ENCODE assay signal across 12 mouse cellular contexts in the genomic region with DNA sequence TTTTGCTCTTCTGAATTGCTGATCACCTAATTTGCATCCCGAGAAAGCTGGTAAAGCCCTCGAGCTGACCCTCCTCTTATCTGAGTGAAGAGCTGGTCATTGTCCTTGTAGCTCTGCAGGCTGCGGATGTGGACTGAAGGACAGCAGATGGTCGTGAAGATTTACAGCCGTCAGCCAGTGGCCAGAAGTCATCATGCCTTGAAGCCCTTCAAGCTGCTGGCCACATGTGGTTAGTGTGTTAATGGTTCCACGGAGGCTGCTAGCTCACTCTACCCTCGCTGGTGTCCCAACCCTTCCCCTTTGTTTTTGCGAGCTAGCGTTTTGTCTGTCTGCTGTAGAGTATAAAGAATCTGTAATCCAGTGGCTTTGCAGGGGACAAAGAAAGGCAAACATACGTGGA.
DNase-seq lines count a peak whose midpoint lies in the region; ATAC-seq and TF ChIP-seq lines count a peak whose summit lies in the region.
"Had no signal": no experiment of that assay in that cellular context is flagged by ENCODE, and none has a peak within 500 bp of the region (broad histone marks: within the 10 kb centered on the region; RNA-seq: fewer than 3 reads in every experiment).

No protein-coding gene starts in this region.

- TF ChIP-seq CTCF in cerebellum, adult 2 months (IDR thresholded peaks at IDR 0.05; ENCODE audit: borderline replicate concordance, insufficient read depth, low read depth, low read length) = no peak

- no peak overlapping the region for H3K4me3 ChIP-seq in cerebellum, adult 2 months (replicated peaks; ENCODE audit: insufficient read depth, low read depth, low read length)
- no peak overlapping the region for H3K4me3 ChIP-seq in hindbrain, embryonic 13.5 days
- H3K4me3 ChIP-seq in midbrain, embryonic 15.5 days = no peak overlapping the region
- H3K4me3 ChIP-seq: heart, embryonic 15.5 days; liver, embryonic 15.5 days; stomach, embryonic 15.5 days had no signal

- peaks cover 12% of the 10 kb centered on the region for H3K36me3 ChIP-seq in hindbrain, embryonic 13.5 days
- H3K36me3 ChIP-seq in midbrain, embryonic 15.5 days (replicated peaks) = no peaks in the 10 kb centered on the region
- H3K36me3 ChIP-seq: heart, embryonic 15.5 days; liver, embryonic 15.5 days had no signal

- H3K9me3 ChIP-seq in hindbrain, embryonic 13.5 days = no peaks in the 10 kb centered on the region
- no peaks in the 10 kb centered on the region for H3K9me3 ChIP-seq in midbrain, embryonic 15.5 days
- H3K9me3 ChIP-seq: heart, embryonic 15.5 days; liver, embryonic 15.5 days; stomach, embryonic 15.5 days had no signal

- H3K27me3 ChIP-seq in cerebellum, adult 2 months (ENCODE audit: control insufficient read depth, insufficient read depth, low read length) = no peaks in the 10 kb centered on the region
- no peaks in the 10 kb centered on the region for H3K27me3 ChIP-seq in hindbrain, embryonic 13.5 days
- no peaks in the 10 kb centered on the region for H3K27me3 ChIP-seq in midbrain, embryonic 15.5 days (replicated peaks)
- H3K27me3 ChIP-seq: heart, embryonic 15.5 days; liver, embryonic 15.5 days; stomach, embryonic 15.5 days had no signal

- no peak overlapping the region for H3K4me2 ChIP-seq in hindbrain, embryonic 13.5 days
- H3K4me2 ChIP-seq in midbrain, embryonic 15.5 days = no peak overlapping the region
- H3K4me2 ChIP-seq: heart, embryonic 15.5 days; liver, embryonic 15.5 days; stomach, embryonic 15.5 days had no signal

- no peak for DNase-seq in cerebellum, adult 2 months
- DNase-seq in cerebellum, adult 9-11 months = no peak
- peak; percentile 46 for DNase-seq in adrenal gland, adult 8-10 months
- DNase-seq in lung, postnatal 10 days = no peak
- no peak for DNase-seq in natural killer cell, adult 2 months (ENCODE audit: low spot score in 2 of 2)
- DNase-seq in B cell, adult 2 months = no peak
- DNase-seq: layer of hippocampus, postnatal 36 days had no signal

- no peak for TF ChIP-seq POLR2A in cerebellum, adult 2 months (IDR thresholded peaks at IDR 0.05; ENCODE audit: borderline replicate concordance, insufficient read depth, low read length)

- peak; percentile 25; the same call in 1 of the 2 replicates for ATAC-seq in hindbrain, embryonic 13.5 days (ENCODE audit: low FRiP score)
- peak; percentile 24; the same call in 1 of the 2 replicates for ATAC-seq in midbrain, embryonic 15.5 days (replicated peaks)

- peaks cover 17% of the 10 kb centered on the region for H3K4me1 ChIP-seq in cerebellum, adult 2 months (ENCODE audit: control insufficient read depth, insufficient read depth, low read length)
- H3K4me1 ChIP-seq in hindbrain, embryonic 13.5 days (replicated peaks) = peaks cover 23% of the 10 kb centered on the region
- H3K4me1 ChIP-seq in midbrain, embryonic 15.5 days = peaks cover 8% of the 10 kb centered on the region
- H3K4me1 ChIP-seq: liver, embryonic 15.5 days; stomach, embryonic 15.5 days had no signal

- 0 out of 2 replicates have a peak overlapping the region, but pooled peaks have one; percentile 11 for H3K27ac ChIP-seq in cerebellum, adult 2 months (ENCODE audit: insufficient read depth, low read length)
- H3K27ac ChIP-seq in hindbrain, embryonic 13.5 days = peak overlapping the region; percentile 31; the same call in 1 of the 2 replicates
- H3K27ac ChIP-seq in midbrain, embryonic 15.5 days = peak overlapping the region; percentile 59
- H3K27ac ChIP-seq: heart, embryonic 15.5 days; liver, embryonic 15.5 days; stomach, embryonic 15.5 days had no signal

- WGBS in cerebellum, adult 2 months = 47% methylated on average over 10 of the region's 10 CpGs
- 8% methylated on average over 10 of the region's 10 CpGs for WGBS in hindbrain, embryonic 13.5 days
- WGBS in midbrain, embryonic 15.5 days = 20% methylated on average over 10 of the region's 10 CpGs

- no peak overlapping the region for H3K9ac ChIP-seq in hindbrain, embryonic 13.5 days
- H3K9ac ChIP-seq in midbrain, embryonic 15.5 days = no peak overlapping the region
- H3K9ac ChIP-seq: heart, embryonic 15.5 days; liver, embryonic 15.5 days; stomach, embryonic 15.5 days had no signal
